Mouse (Mus musculus) thymus, adult 2 months (tissue): Measurements from ENCODE around the gene Sf3a3.

Source experiments
- CTCF ChIP-seq: fragments of 200-500 bp; IDR thresholded peaks from 2 replicates; pipeline ENCODE4 v1.5.1; 2012; ENCODE audit warnings: mild to moderate bottlenecking, control low read depth, low read length, moderate library complexity, borderline replicate concordance; ENCODE audit not compliant: control insufficient read depth, poor library complexity, insufficient read depth; ENCODE audit errors: extremely low read depth
- POLR2A ChIP-seq: fragments of 200-500 bp; IDR thresholded peaks from 2 replicates; pipeline ENCODE4 v1.6.1; 2012; ENCODE audit warnings: mild to moderate bottlenecking, low read length, control low read depth, moderate library complexity; ENCODE audit not compliant: control insufficient read depth, poor library complexity, insufficient read depth; ENCODE audit errors: extremely low read depth

DNA sequence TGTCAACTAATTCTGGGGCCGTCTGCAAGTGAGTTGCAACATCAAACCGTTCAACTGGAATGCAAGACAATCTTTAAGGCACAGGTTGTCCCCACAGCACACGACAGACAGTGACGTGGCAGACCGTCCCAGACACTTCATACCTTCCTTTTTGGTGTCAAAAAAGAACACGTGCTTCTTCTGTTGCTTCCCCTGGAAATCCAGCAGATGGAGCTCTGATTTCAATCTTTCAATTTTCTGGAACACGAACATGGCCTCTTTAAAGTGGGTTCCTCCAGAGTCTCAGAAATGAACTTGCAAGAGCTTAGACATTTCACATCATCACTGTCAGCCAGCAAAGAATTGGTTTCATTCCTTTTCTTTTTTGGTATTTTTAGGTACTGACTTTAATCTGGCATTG, 32.3 kb upstream of the Sf3a3 start:
- TF ChIP-seq CTCF (no peak), POLR2A (no peak)
